Mouse (Mus musculus) CH12.LX (cell line): Measurements from ENCODE around the gene Phc2. TPM values are rescaled to one million over a fixed set of nuclear protein-coding genes. Genes with fewer than 3 reads are reported as not detected.

ENCODE experiments used
- DNase-seq: peaks from one replicate; pipeline ENCODE4 v3.0.0-alpha.2; 2013; ENCODE audit errors: extremely low read depth
- H3K27ac ChIP-seq: 2 replicates; pipeline ENCODE4 v1.5.1; 2012; ENCODE audit warnings: low read depth, mild to moderate bottlenecking, control low read depth, moderate library complexity; ENCODE audit not compliant: insufficient read depth
- H3K27me3 ChIP-seq: replicated peaks from 2 replicates; pipeline ENCODE3; 2012; ENCODE audit warnings: inconsistent platforms
- H3K36me3 ChIP-seq, 2 experiments: replicated peaks in 1 of 2; 2 replicates each; pipeline versions ENCODE3 to v1.6.1; 2012; ENCODE audit warnings: inconsistent platforms in 1 of 2, low read length in 1 of 2, mild to moderate bottlenecking in 1 of 2, mixed read lengths in 1 of 2, moderate library complexity in 1 of 2; ENCODE audit not compliant: control insufficient read depth in 1 of 2, insufficient read depth in 1 of 2
- H3K4me1 ChIP-seq, 2 experiments: 2 replicates each; pipeline ENCODE4 v1.6.1; 2012; ENCODE audit warnings: inconsistent platforms in 1 of 2, moderate library complexity in 1 of 2; ENCODE audit not compliant: insufficient read depth in 2 of 2, control insufficient read depth in 1 of 2
- H3K4me2 ChIP-seq: 2 replicates; pipeline ENCODE4 v1.6.1; 2012; ENCODE audit warnings: low read depth, mild to moderate bottlenecking, control low read depth; ENCODE audit not compliant: poor library complexity, insufficient read depth, severe bottlenecking
- H3K4me3 ChIP-seq, 3 experiments: fragments of 150-350 bp in 1 of 3; sonication (generic) in 1 of 3; replicated peaks in 1 of 3; 2 replicates each; pipeline versions ENCODE3 to v1.5.1; 2011 to 2012; ENCODE audit warnings: low read depth in 2 of 3, low read length in 2 of 3, mild to moderate bottlenecking in 2 of 3, moderate library complexity in 2 of 3, control low read depth in 1 of 3, improper control_type of control experiment in 1 of 3, inconsistent platforms in 1 of 3, mixed read lengths in 1 of 3; ENCODE audit not compliant: poor library complexity in 1 of 3
- H3K79me2 ChIP-seq: replicated peaks from 2 replicates; pipeline ENCODE4 v1.6.1; 2012; ENCODE audit warnings: mild to moderate bottlenecking, moderate library complexity; ENCODE audit not compliant: control insufficient read depth, poor library complexity, insufficient read depth, severe bottlenecking; ENCODE audit errors: extremely low read depth
- H3K9ac ChIP-seq: 2 replicates; pipeline ENCODE4 v1.6.1; 2012; ENCODE audit warnings: low read depth, mild to moderate bottlenecking, control low read depth, moderate library complexity; ENCODE audit not compliant: insufficient read depth
- H3K9me3 ChIP-seq: replicated peaks from 2 replicates; pipeline ENCODE3; 2012; ENCODE audit warnings: low read length, inconsistent platforms, mixed read lengths
- BHLHE40 ChIP-seq: IDR thresholded peaks from 2 replicates; pipeline ENCODE4 v1.6.1; 2011; ENCODE audit warnings: mild to moderate bottlenecking, low read depth, low read length, improper control_type of control experiment
- CHD2 ChIP-seq: IDR thresholded peaks from 2 replicates; pipeline ENCODE4 v1.6.1; 2011; ENCODE audit warnings: low read length, improper control_type of control experiment
- CTCF ChIP-seq, 2 experiments: IDR thresholded peaks in 1 of 2; conservative IDR thresholded peaks in 1 of 2; 2 replicates each; pipeline ENCODE4 v1.5.1; 2011 to 2012; ENCODE audit warnings: low read depth in 2 of 2, low read length in 2 of 2, improper control_type of control experiment in 1 of 2, inconsistent platforms in 1 of 2, mild to moderate bottlenecking in 1 of 2, moderate library complexity in 1 of 2
- E2F4 ChIP-seq: IDR thresholded peaks from 2 replicates; pipeline ENCODE4 v1.6.1; 2011; ENCODE audit warnings: low read depth, low read length, improper control_type of control experiment; ENCODE audit not compliant: insufficient replicate concordance
- ELF1 ChIP-seq: IDR thresholded peaks from 2 replicates; pipeline ENCODE4 v1.6.1; 2014; ENCODE audit warnings: low read depth, mild to moderate bottlenecking, inconsistent platforms, low read length, improper control_type of control experiment
- EP300 ChIP-seq: IDR thresholded peaks from 2 replicates; pipeline ENCODE4 v1.6.1; 2011; ENCODE audit warnings: low read length, improper control_type of control experiment
- ETS1 ChIP-seq: conservative IDR thresholded peaks from 2 replicates; pipeline ENCODE4 v1.6.1; 2012; ENCODE audit warnings: low read depth, mild to moderate bottlenecking, inconsistent platforms, low read length, improper control_type of control experiment, moderate library complexity
- GABPA ChIP-seq: IDR thresholded peaks from 2 replicates; pipeline ENCODE4 v1.6.1; 2012; ENCODE audit warnings: low read depth, low read length, improper control_type of control experiment, inconsistent platforms; ENCODE audit not compliant: insufficient replicate concordance
- HCFC1 ChIP-seq: IDR thresholded peaks from 2 replicates; pipeline ENCODE4 v1.6.1; 2012; ENCODE audit warnings: low read depth, mild to moderate bottlenecking, inconsistent platforms, low read length, improper control_type of control experiment
- IRF4 ChIP-seq: IDR thresholded peaks from 2 replicates; pipeline ENCODE4 v1.6.1; 2014; ENCODE audit warnings: low read depth, mild to moderate bottlenecking, inconsistent platforms, low read length, improper control_type of control experiment
- JUN ChIP-seq: IDR thresholded peaks from 2 replicates; pipeline ENCODE4 v1.6.1; 2011; ENCODE audit warnings: low read depth, mild to moderate bottlenecking, low read length, improper control_type of control experiment, moderate library complexity; ENCODE audit not compliant: insufficient read depth
- JUND ChIP-seq: conservative IDR thresholded peaks from 2 replicates; pipeline ENCODE4 v1.6.1; 2011; ENCODE audit warnings: low read depth, low read length, improper control_type of control experiment
- KAT2A ChIP-seq: IDR thresholded peaks from 2 replicates; pipeline ENCODE4 v1.6.1; 2012; ENCODE audit warnings: low read length, improper control_type of control experiment, inconsistent platforms; ENCODE audit not compliant: insufficient replicate concordance
- MAFK ChIP-seq: IDR thresholded peaks from 2 replicates; pipeline ENCODE4 v1.6.1; 2011; ENCODE audit warnings: low read length, improper control_type of control experiment; ENCODE audit not compliant: insufficient replicate concordance
- MAX ChIP-seq: IDR thresholded peaks from 2 replicates; pipeline ENCODE4 v1.6.1; 2011; ENCODE audit warnings: low read length, improper control_type of control experiment
- MEF2A ChIP-seq: IDR thresholded peaks from 2 replicates; pipeline ENCODE4 v1.6.1; 2014; ENCODE audit warnings: low read depth, mild to moderate bottlenecking, inconsistent platforms, low read length, improper control_type of control experiment, borderline replicate concordance
- MXI1 ChIP-seq: IDR thresholded peaks from 2 replicates; pipeline ENCODE4 v1.6.1; 2011; ENCODE audit warnings: mild to moderate bottlenecking, low read depth, low read length, improper control_type of control experiment
- MYC ChIP-seq: IDR thresholded peaks from 2 replicates; pipeline ENCODE4 v1.6.1; 2011; ENCODE audit warnings: low read depth, mild to moderate bottlenecking, improper control_type of control experiment, low read length
- NELFE ChIP-seq: IDR thresholded peaks from 2 replicates; pipeline ENCODE4 v1.6.1; 2011; ENCODE audit warnings: low read depth, low read length, improper control_type of control experiment
- NRF1 ChIP-seq: IDR thresholded peaks from 2 replicates; pipeline ENCODE4 v1.6.1; 2014; ENCODE audit warnings: low read depth, mild to moderate bottlenecking, inconsistent platforms, low read length, improper control_type of control experiment, moderate library complexity
- POLR2AphosphoS2 ChIP-seq: IDR thresholded peaks from 2 replicates; pipeline ENCODE4 v1.6.1; 2011; ENCODE audit warnings: low read depth, low read length, improper control_type of control experiment
- RCOR1 ChIP-seq: conservative IDR thresholded peaks from 2 replicates; pipeline ENCODE4 v1.6.1; 2012; ENCODE audit warnings: low read depth, mild to moderate bottlenecking, inconsistent platforms, low read length, improper control_type of control experiment
- SIN3A ChIP-seq: IDR thresholded peaks from 2 replicates; pipeline ENCODE4 v1.6.1; 2012; ENCODE audit warnings: low read length, improper control_type of control experiment, inconsistent platforms
- SMC3 ChIP-seq: IDR thresholded peaks from 2 replicates; pipeline ENCODE4 v1.6.1; 2011; ENCODE audit warnings: low read depth, low read length, improper control_type of control experiment
- TBP ChIP-seq: conservative IDR thresholded peaks from 2 replicates; pipeline ENCODE4 v1.6.1; 2011; ENCODE audit warnings: low read depth, low read length, improper control_type of control experiment
- TCF12 ChIP-seq: IDR thresholded peaks from 2 replicates; pipeline ENCODE4 v1.6.1; 2014; ENCODE audit warnings: low read depth, mild to moderate bottlenecking, inconsistent platforms, low read length, improper control_type of control experiment
- UBTF ChIP-seq: IDR thresholded peaks from 2 replicates; pipeline ENCODE4 v1.6.1; 2012; ENCODE audit warnings: low read depth, mild to moderate bottlenecking, inconsistent platforms, low read length, improper control_type of control experiment, moderate library complexity
- USF1 ChIP-seq: IDR thresholded peaks from 2 replicates; pipeline ENCODE4 v1.6.1; 2014; ENCODE audit warnings: low read depth, mild to moderate bottlenecking, inconsistent platforms, low read length, improper control_type of control experiment
- USF2 ChIP-seq: conservative IDR thresholded peaks from 2 replicates; pipeline ENCODE4 v1.6.1; 2011; ENCODE audit warnings: low read depth, low read length, improper control_type of control experiment
- ZC3H11A ChIP-seq: IDR thresholded peaks from 2 replicates; pipeline ENCODE4 v1.6.1; 2012; ENCODE audit warnings: low read depth, mild to moderate bottlenecking, inconsistent platforms, low read length, improper control_type of control experiment
- ZMIZ1 ChIP-seq: IDR thresholded peaks from 2 replicates; pipeline ENCODE4 v1.6.1; 2012; ENCODE audit warnings: low read depth, mild to moderate bottlenecking, inconsistent platforms, low read length, improper control_type of control experiment
- ZNF384 ChIP-seq: IDR thresholded peaks from 2 replicates; pipeline ENCODE4 v1.6.1; 2012; ENCODE audit warnings: low read depth, low read length, improper control_type of control experiment, inconsistent platforms
- dilution Hi-C: fragments of 300-500 bp; cut with MboI; formaldehyde crosslinking; loops from 2 replicates; pipeline ENCODE4 v1.14.3; 2020; ENCODE audit warnings: low sequenced_read_pairs; ENCODE audit not compliant: extremely low pct_unique_long_range_greater_than_20kb, extremely low pct_ligation_motif_present
- in situ Hi-C: fragments of 300-500 bp; cut with MboI; formaldehyde crosslinking; loops from 3 replicates; pipeline ENCODE4 v1.14.3; 2019; ENCODE audit warnings: low sequenced_read_pairs, low pct_ligation_motif_present, low pct_unique_long_range_greater_than_20kb, mixed read lengths
- polyA plus RNA-seq: library from polyadenylated mRNA; unstranded; fragments of >175 nt; gene quantifications from 2 replicates; pipeline ENCODE4 v1.2.1, GENCODE M21; 2012; ENCODE audit warnings: low read depth; ENCODE audit not compliant: insufficient read length
- total RNA-seq, 2 experiments: library from RNA; depleted of rRNA; stranded (reverse); fragments of 300-350 nt in 1 of 2; fragments of >200 nt in 1 of 2; gene quantifications; 2 replicates each; pipeline ENCODE4 v1.2.3; 2012 to 2014

Phc2 gene
- total and polyA plus RNA-seq, 3 experiments, result 24.1 to 53.2 (median 29.6) TPM

GRCm38 (mm10) chr4:128793710-128794109 lies 139.2 kb downstream of the Phc2 start:
- H3K4me2 ChIP-seq, result no peak overlapping the region
- DNase-seq, result no peak
- no peak overlapping the region for H3K4me3 ChIP-seq

GRCm38 (mm10) chr4:128794198-128794597 lies 139.7 kb downstream of the Phc2 start:
- no peak for DNase-seq
- Histone ChIP-seq H3K9me3 (no peaks in the 10 kb centered on the region), H3K9ac (peak overlapping the region; percentile 14; the same call in 1 of the 2 replicates), H3K4me1 (peaks cover 56 to 85% of the 10 kb centered on the region in 2 experiments), H3K4me2 (peak overlapping the region; percentile 55), H3K36me3 (peaks cover 12 to 50% of the 10 kb centered on the region in 2 experiments), H3K27ac (peak overlapping the region; percentile 73), H3K27me3 (no peaks in the 10 kb centered on the region), H3K4me3 (peak overlapping the region in 1 of 3 experiments; percentile 1), H3K79me2 (peaks cover 27% of the 10 kb centered on the region)
- in situ Hi-C loops (no loop called here), dilution Hi-C loops (no loop called here)
- TF ChIP-seq E2F4 (no peak), RCOR1 (peak; percentile 24; the same call in 1 of the 2 replicates), TCF12 (no peak), MAX (peak; percentile 63), MAFK (no peak), GABPA (no peak), SIN3A (peak; percentile 57), IRF4 (peak; percentile 38; the same call in 1 of the 2 replicates), NELFE (0 out of 2 replicates have a peak, but pooled peaks have one; percentile 36), USF1 (no peak), ETS1 (peak; percentile 54; the same call in 1 of the 2 replicates), NRF1 (no peak), MXI1 (peak; percentile 68; the same call in 1 of the 2 replicates), JUN (no peak), USF2 (no peak), JUND (no peak), POLR2AphosphoS2 (no peak), ZC3H11A (no peak), ZNF384 (no peak), BHLHE40 (peak; percentile 67), ZMIZ1 (no peak), KAT2A (no peak), UBTF (no peak), CHD2 (no peak; the same call in 1 of the 2 replicates), EP300 (peak; percentile 61), TBP (no peak), ELF1 (0 out of 2 replicates have a peak, but pooled peaks have one; percentile 32), SMC3 (no peak; the same call in 1 of the 2 replicates), HCFC1 (no peak), MEF2A (peak; percentile 50; the same call in 1 of the 2 replicates), MYC (peak; percentile 79), CTCF (conservative IDR thresholded peaks at IDR 0.05 in 1 of 2, IDR thresholded peaks at IDR 0.05 in 1 of 2; ENCODE audit: low read depth in 2 of 2, low read length in 2 of 2) (no peak)

More at GRCm38 (mm10) chr4:128793710-128794109, 139.2 kb downstream of the Phc2 start:
- peak overlapping the region; percentile 73; the same call in 1 of the 2 replicates for H3K27ac ChIP-seq
- in situ Hi-C loops (no loop called here), dilution Hi-C loops (no loop called here)
- peaks cover 12 to 47% of the 10 kb centered on the region in 2 experiments for H3K36me3 ChIP-seq
- 0 out of 2 replicates have a peak overlapping the region, but pooled peaks have one; percentile 14 for H3K9ac ChIP-seq
- no peaks in the 10 kb centered on the region for H3K9me3 ChIP-seq
- H3K79me2 ChIP-seq, result peaks cover 23% of the 10 kb centered on the region
- peak; percentile 52; the same call in 1 of the 2 replicates for TF ChIP-seq BHLHE40
- no peak for TF ChIP-seq ZNF384
- peaks cover 54 to 85% of the 10 kb centered on the region in 2 experiments for H3K4me1 ChIP-seq
- no peaks in the 10 kb centered on the region for H3K27me3 ChIP-seq
